11 mouse cellular contexts compared by ENCODE assay signal in the genomic region with DNA sequence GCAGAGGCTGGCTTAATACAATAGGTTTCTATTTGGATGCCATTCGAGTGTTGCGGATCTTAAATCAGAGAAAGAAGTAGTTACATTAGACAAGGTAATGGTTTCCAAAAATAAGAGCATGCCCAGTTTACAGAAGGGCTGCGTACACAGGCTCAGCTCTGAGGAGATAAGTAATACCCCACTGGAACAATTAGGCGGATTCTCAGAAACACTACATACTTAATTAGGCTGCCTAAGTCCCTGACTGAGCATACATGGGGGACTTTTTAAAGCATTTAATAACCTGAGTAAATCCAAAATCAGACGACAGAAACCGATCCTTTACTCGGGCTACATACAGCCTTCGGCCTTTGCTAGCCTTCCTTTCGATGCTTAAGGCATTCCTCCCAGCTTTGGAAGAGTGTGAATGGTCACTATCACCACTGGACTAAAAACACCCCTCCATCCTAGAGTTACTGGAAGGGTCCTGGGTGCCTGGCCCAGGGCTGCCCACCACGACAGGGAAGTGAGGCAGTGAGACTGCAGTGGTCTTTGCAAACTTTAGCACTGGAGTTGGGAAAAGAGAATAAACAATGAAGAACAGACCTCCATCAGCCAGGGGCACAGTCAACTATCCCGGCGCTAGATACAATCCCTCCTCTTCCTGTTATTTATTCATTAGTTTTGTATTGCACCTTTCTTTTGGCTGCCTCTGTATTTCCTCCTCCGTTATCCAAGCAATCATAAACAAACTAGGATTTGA. TPM values are rescaled to one million over a fixed set of nuclear protein-coding genes. Genes with fewer than 3 reads are reported as not detected.
DNase-seq lines count a peak whose midpoint lies in the region; ATAC-seq and TF ChIP-seq lines count a peak whose summit lies in the region.
"Had no signal": no experiment of that assay in that cellular context is flagged by ENCODE, and none has a peak within 500 bp of the region (broad histone marks: within the 10 kb centered on the region; RNA-seq: fewer than 3 reads in every experiment).

No protein-coding gene starts in this region.

- intact Hi-C loops in heart, postnatal 25 days (cut with DNase I), result loop anchor here (5.0 kb wide), 1 partner anchor 344 kb away; no protein-coding TSS in a partner anchor
- intact Hi-C loops in gastrocnemius, postnatal 14 days (cut with DNase I; ENCODE audit: low total_unique reads), result no loop called here

- H3K27me3 ChIP-seq in lung, postnatal 0 days (replicated peaks; ENCODE audit: insufficient read depth, low read length), result no peaks in the 10 kb centered on the region
- no peaks in the 10 kb centered on the region for H3K27me3 ChIP-seq in midbrain, embryonic 13.5 days

- peaks cover 6% of the 10 kb centered on the region; the same call in 1 of the 2 replicates for H3K4me1 ChIP-seq in lung, postnatal 0 days (ENCODE audit: insufficient read depth, low read depth, low read length)
- peaks cover 61% of the 10 kb centered on the region for H3K4me1 ChIP-seq in midbrain, embryonic 13.5 days (replicated peaks)

- 46% methylated on average over 13 of the region's 13 CpGs for WGBS in lung, postnatal 0 days
- WGBS in midbrain, embryonic 13.5 days, result 5% methylated on average over 13 of the region's 13 CpGs

- H3K9me3 ChIP-seq in lung, postnatal 0 days (ENCODE audit: low read length), result no peaks in the 10 kb centered on the region
- H3K9me3 ChIP-seq in midbrain, embryonic 13.5 days, result no peaks in the 10 kb centered on the region

- DNase-seq in heart, adult 11 months, result peak; percentile 48
- no peak for DNase-seq in heart, postnatal 25 days (ENCODE audit: low spot score)
- no peak for DNase-seq in lung, postnatal 0 days (ENCODE audit: low spot score)
- no peak for DNase-seq in lung, postnatal 10 days
- DNase-seq in MN1 (ENCODE audit: low spot score), result no peak
- DNase-seq in gastrocnemius, postnatal 10 days, result no peak
- no peak for DNase-seq in gastrocnemius, postnatal 14 days
- DNase-seq: cerebellum, adult 11-12 months; spleen, adult 18-20 months had no signal

- H3K27ac ChIP-seq in lung, postnatal 0 days (ENCODE audit: low read length), result no peak overlapping the region
- peak overlapping the region; percentile 99 for H3K27ac ChIP-seq in midbrain, embryonic 13.5 days
- H3K27ac ChIP-seq: macrophage had no signal

- H3K36me3 ChIP-seq in lung, postnatal 0 days (ENCODE audit: insufficient read depth, low read length), result no peaks in the 10 kb centered on the region
- no peaks in the 10 kb centered on the region for H3K36me3 ChIP-seq in midbrain, embryonic 13.5 days

- no peak for ATAC-seq in lung, postnatal 0 days
- no peak for ATAC-seq in midbrain, embryonic 13.5 days

- peak overlapping the region; percentile 97 for H3K4me2 ChIP-seq in lung, postnatal 0 days (replicated peaks; ENCODE audit: low read depth, low read length)
- H3K4me2 ChIP-seq in midbrain, embryonic 13.5 days (replicated peaks), result peak overlapping the region; percentile 76

- no peak overlapping the region for H3K9ac ChIP-seq in lung, postnatal 0 days (replicated peaks; ENCODE audit: low read depth)
- peak overlapping the region; percentile 98 for H3K9ac ChIP-seq in midbrain, embryonic 13.5 days (replicated peaks)

- no peak for TF ChIP-seq CTCF in lung, postnatal 0 days (IDR thresholded peaks at IDR 0.05)

- no peak for TF ChIP-seq EP300 in lung, postnatal 0 days (IDR thresholded peaks at IDR 0.05)

- H3K4me3 ChIP-seq in lung, postnatal 0 days (ENCODE audit: low read depth, low read length), result peak overlapping the region; percentile 63
- H3K4me3 ChIP-seq in midbrain, embryonic 13.5 days (replicated peaks), result peak overlapping the region; percentile 75

RNA-seq across cellular contexts. Expression of a gene that starts 1.8 kb away (rescaled TPM):
- 1 to 10 TPM; 4.5 to 5.7 TPM for total RNA-seq in heart, postnatal 25 days (2021)
- 7.6 and 8.7 TPM in 2 replicates for polyA plus RNA-seq in lung, postnatal 0 days (2015; fragmentation: Nextera tagmentation; extraction: Ambion mirVana)
- polyA plus RNA-seq in midbrain, embryonic 13.5 days (2015; fragmentation: Nextera tagmentation; extraction: Ambion mirVana), result 31.4 and 34.3 TPM in 2 replicates
- total RNA-seq in gastrocnemius, postnatal 10 days (2021), result under 1 TPM; 0.54 to 0.95 TPM
- under 1 TPM; 0.33 to 0.40 TPM for total RNA-seq in gastrocnemius, postnatal 14 days (2021)
- polyA plus RNA-seq: macrophage had no signal
